Mouse (Mus musculus) MN1 (cell line): ENCODE measurements around the gene Clstn2.

Experiments
- DNase-seq: peaks from one replicate; pipeline ENCODE4 v3.0.0-alpha.2; 2016; ENCODE audit warnings: low spot score

The Clstn2 gene

GRCm38 (mm10) chr9:98032573-98033272 lies at the start of gene Clstn2:
TSS of gene Clstn2 (minus strand) at chr9:98033181.
- no peak for DNase-seq

- no peak for DNase-seq
Observed at GRCm38 (mm10) chr9:98067767-98068166, 34.8 kb upstream of the Clstn2 start.

- DNase-seq = no peak
Observed at GRCm38 (mm10) chr9:98061646-98062045, 28.7 kb upstream of the Clstn2 start.

GRCm38 (mm10) chr9:98057291-98057690 lies 24.3 kb upstream of the Clstn2 start:
- DNase-seq = no peak

GRCm38 (mm10) chr9:98051343-98051742 lies 18.4 kb upstream of the Clstn2 start:
- DNase-seq = no peak

GRCm38 (mm10) chr9:98033273-98033855 lies 383 bp upstream of the Clstn2 start:
- DNase-seq = no peak

GRCm38 (mm10) chr9:98031898-98032572 lies 946 bp downstream of the Clstn2 start:
- DNase-seq = no peak

- no peak for DNase-seq
Observed at GRCm38 (mm10) chr9:98030715-98031114, 2.3 kb downstream of the Clstn2 start.

GRCm38 (mm10) chr9:98025548-98025947 lies 7.4 kb downstream of the Clstn2 start:
- no peak for DNase-seq

GRCm38 (mm10) chr9:98023069-98023468 lies 9.9 kb downstream of the Clstn2 start:
- DNase-seq = no peak

GRCm38 (mm10) chr9:98019876-98020275 lies 13.1 kb downstream of the Clstn2 start:
- no peak for DNase-seq

GRCm38 (mm10) chr9:98018687-98019086 lies 14.3 kb downstream of the Clstn2 start:
- DNase-seq = no peak

- DNase-seq = no peak
Observed at GRCm38 (mm10) chr9:98016576-98016975, 16.4 kb downstream of the Clstn2 start.

GRCm38 (mm10) chr9:97996349-97996748 lies 36.6 kb downstream of the Clstn2 start:
- DNase-seq = no peak

GRCm38 (mm10) chr9:97995723-97996122 lies 37.3 kb downstream of the Clstn2 start:
- DNase-seq = no peak

- no peak for DNase-seq
Observed at GRCm38 (mm10) chr9:97992131-97992530, 40.9 kb downstream of the Clstn2 start.

GRCm38 (mm10) chr9:97977339-97977738 lies 55.6 kb downstream of the Clstn2 start:
- no peak for DNase-seq

- no peak for DNase-seq
Observed at GRCm38 (mm10) chr9:97974801-97975347, 58.1 kb downstream of the Clstn2 start.

- DNase-seq = no peak
Observed at GRCm38 (mm10) chr9:97966691-97967090, 66.3 kb downstream of the Clstn2 start.

GRCm38 (mm10) chr9:97957508-97957907 lies 75.5 kb downstream of the Clstn2 start:
- DNase-seq = no peak

- no peak for DNase-seq
Observed at GRCm38 (mm10) chr9:97956407-97957106, 76.4 kb downstream of the Clstn2 start.

GRCm38 (mm10) chr9:97953746-97954359 lies 79.1 kb downstream of the Clstn2 start:
- no peak for DNase-seq
